Mouse (Mus musculus) liver, postnatal 0 days (tissue): ENCODE measurements around the gene Oit1.

Experiments
- CTCF ChIP-seq: sonication (generic); IDR thresholded peaks from 2 replicates; pipeline ENCODE4 v1.5.1; 2016; ENCODE audit warnings: antibody characterized with exemption, low read depth
- EP300 ChIP-seq: IDR thresholded peaks from 2 replicates; pipeline ENCODE4 v1.6.1; 2016; ENCODE audit warnings: antibody characterized with exemption, low read depth, mild to moderate bottlenecking

- TF ChIP-seq CTCF, result no peak
- TF ChIP-seq EP300, result no peak
These were observed 71.7 kb downstream of the Oit1 start for GRCm38 (mm10) chr14:8306884-8307283.
